In the genomic region with DNA sequence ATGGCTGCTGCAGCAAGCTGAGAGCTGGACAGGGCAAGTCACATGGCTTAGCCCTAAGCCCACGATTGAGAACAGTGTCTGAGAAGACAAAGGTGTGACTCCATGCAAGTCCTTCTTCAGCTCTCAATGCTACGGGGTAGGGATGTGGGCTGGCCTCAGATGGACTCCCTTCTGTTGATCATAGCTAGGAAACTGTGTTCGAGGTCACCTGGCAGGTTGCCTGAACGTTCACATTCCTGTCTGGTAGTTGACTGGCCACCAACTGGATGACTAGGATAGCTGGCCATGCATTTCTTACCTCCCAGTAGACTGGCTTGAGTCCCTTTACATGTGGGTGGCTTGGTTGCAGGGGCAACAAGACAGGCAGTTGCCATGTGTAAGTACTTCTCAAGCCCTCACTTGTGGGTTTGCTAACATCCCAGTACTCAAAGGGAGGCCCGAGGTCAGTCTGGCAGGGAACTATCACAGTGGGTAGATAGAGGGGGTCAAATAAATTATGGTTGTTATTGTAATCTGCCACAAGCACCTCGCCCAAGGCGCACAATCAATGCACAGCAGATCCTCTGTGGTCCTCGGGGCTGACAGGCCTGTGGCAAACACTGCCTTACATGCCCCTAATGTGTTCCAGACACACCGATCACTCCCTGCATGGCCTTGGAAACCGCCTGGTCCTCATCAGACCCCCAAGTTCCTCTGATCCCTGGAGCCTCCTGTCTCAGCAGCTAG, we compare ENCODE assay signal across 12 mouse cellular contexts.
A peak's percentile ranks its signal among the peaks of the same experiment; 100 is the strongest.
DNase-seq lines count a peak whose midpoint lies in the region; ATAC-seq and TF ChIP-seq lines count a peak whose summit lies in the region.
"Had no signal": no experiment of that assay in that cellular context is flagged by ENCODE, and none has a peak within 500 bp of the region (broad histone marks: within the 10 kb centered on the region; RNA-seq: fewer than 3 reads in every experiment).

No protein-coding gene starts in this region.

- TF ChIP-seq CTCF in cerebellum, adult 2 months (IDR thresholded peaks at IDR 0.05; ENCODE audit: borderline replicate concordance, insufficient read depth, low read depth, low read length): no peak

- no peak for ATAC-seq in hindbrain, embryonic 13.5 days (ENCODE audit: low FRiP score)
- ATAC-seq in hindbrain, embryonic 16.5 days: no peak
- ATAC-seq in embryonic facial prominence, embryonic 14.5 days (ENCODE audit: low read depth): peak; percentile 73

- H3K9me3 ChIP-seq in hindbrain, embryonic 13.5 days: no peaks in the 10 kb centered on the region
- H3K9me3 ChIP-seq in hindbrain, embryonic 16.5 days (ENCODE audit: control insufficient read depth, low read length): no peaks in the 10 kb centered on the region
- no peaks in the 10 kb centered on the region for H3K9me3 ChIP-seq in embryonic facial prominence, embryonic 14.5 days (ENCODE audit: control insufficient read depth, low read length)
- H3K9me3 ChIP-seq: heart, embryonic 12.5 days had no signal

- peak; percentile 17 for DNase-seq in adrenal gland, postnatal 25 days
- DNase-seq in embryonic facial prominence, embryonic 14.5 days (ENCODE audit: low spot score): no peak
- peak; percentile 47 to 73 for DNase-seq in kidney, postnatal 36 days
- no peak for DNase-seq in frontal cortex, adult 2 months (ENCODE audit: extremely low spot score in 1 of 2, low spot score in 1 of 2)
- no peak for DNase-seq in spleen, adult 18-20 months
- DNase-seq in cerebellum, adult 2 months: no peak
- DNase-seq: cerebellum, adult 9-11 months had no signal

- H3K4me1 ChIP-seq in hindbrain, embryonic 13.5 days (replicated peaks): peaks cover 17% of the 10 kb centered on the region
- no peaks in the 10 kb centered on the region for H3K4me1 ChIP-seq in hindbrain, embryonic 16.5 days (ENCODE audit: control insufficient read depth, insufficient read depth, low read depth, low read length)
- H3K4me1 ChIP-seq in embryonic facial prominence, embryonic 14.5 days (ENCODE audit: control insufficient read depth, insufficient read depth, low read length): peaks cover 31% of the 10 kb centered on the region
- H3K4me1 ChIP-seq in cerebellum, adult 2 months (ENCODE audit: control insufficient read depth, insufficient read depth, low read length): peaks cover 3% of the 10 kb centered on the region
- H3K4me1 ChIP-seq: heart, embryonic 12.5 days had no signal

- no peak for TF ChIP-seq POLR2A in cerebellum, adult 2 months (IDR thresholded peaks at IDR 0.05; ENCODE audit: borderline replicate concordance, insufficient read depth, low read length)

- H3K4me3 ChIP-seq in hindbrain, embryonic 13.5 days: no peak overlapping the region
- no peak overlapping the region for H3K4me3 ChIP-seq in hindbrain, embryonic 16.5 days (ENCODE audit: low read length)
- H3K4me3 ChIP-seq in embryonic facial prominence, embryonic 14.5 days (ENCODE audit: low read depth, low read length): no peak overlapping the region
- no peak overlapping the region for H3K4me3 ChIP-seq in cerebellum, adult 2 months (replicated peaks; ENCODE audit: insufficient read depth, low read depth, low read length)
- H3K4me3 ChIP-seq: erythroblast, embryonic 14.5 days; heart, embryonic 12.5 days; myocyte had no signal

- H3K9ac ChIP-seq in hindbrain, embryonic 13.5 days: no peak overlapping the region
- no peak overlapping the region for H3K9ac ChIP-seq in hindbrain, embryonic 16.5 days (ENCODE audit: low read depth, low read length)
- no peak overlapping the region for H3K9ac ChIP-seq in embryonic facial prominence, embryonic 14.5 days (ENCODE audit: low read depth, low read length)
- H3K9ac ChIP-seq: heart, embryonic 12.5 days had no signal

- H3K27ac ChIP-seq in hindbrain, embryonic 13.5 days: peak overlapping the region; percentile 8; the same call in 1 of the 2 replicates
- H3K27ac ChIP-seq in hindbrain, embryonic 16.5 days (ENCODE audit: low read depth, low read length): no peak overlapping the region
- peak overlapping the region; percentile 75 for H3K27ac ChIP-seq in embryonic facial prominence, embryonic 14.5 days (replicated peaks; ENCODE audit: low read depth, low read length)
- H3K27ac ChIP-seq in cerebellum, adult 2 months (ENCODE audit: insufficient read depth, low read length): no peak overlapping the region

- no peak overlapping the region for H3K4me2 ChIP-seq in hindbrain, embryonic 13.5 days
- no peak overlapping the region for H3K4me2 ChIP-seq in hindbrain, embryonic 16.5 days (ENCODE audit: low read length)
- 0 out of 2 replicates have a peak overlapping the region, but pooled peaks have one; percentile 27 for H3K4me2 ChIP-seq in embryonic facial prominence, embryonic 14.5 days (ENCODE audit: low read depth, low read length)
- H3K4me2 ChIP-seq: heart, embryonic 12.5 days had no signal

- 71% methylated on average over 10 of the region's 10 CpGs for WGBS in hindbrain, embryonic 13.5 days
- WGBS in hindbrain, embryonic 16.5 days: 56% methylated on average over 10 of the region's 10 CpGs
- 28% methylated on average over 10 of the region's 10 CpGs for WGBS in embryonic facial prominence, embryonic 14.5 days
- 63% methylated on average over 10 of the region's 10 CpGs for WGBS in cerebellum, adult 2 months

- peaks cover 14% of the 10 kb centered on the region for H3K27me3 ChIP-seq in hindbrain, embryonic 13.5 days
- no peaks in the 10 kb centered on the region; the same call in 1 of the 2 replicates for H3K27me3 ChIP-seq in hindbrain, embryonic 16.5 days (replicated peaks; ENCODE audit: control insufficient read depth, insufficient read depth, low read length)
- H3K27me3 ChIP-seq in embryonic facial prominence, embryonic 14.5 days (replicated peaks; ENCODE audit: control insufficient read depth, insufficient read depth, low read length): no peaks in the 10 kb centered on the region
- no peaks in the 10 kb centered on the region for H3K27me3 ChIP-seq in cerebellum, adult 2 months (ENCODE audit: control insufficient read depth, insufficient read depth, low read length)

- no peaks in the 10 kb centered on the region for H3K36me3 ChIP-seq in hindbrain, embryonic 13.5 days
- no peaks in the 10 kb centered on the region for H3K36me3 ChIP-seq in hindbrain, embryonic 16.5 days (ENCODE audit: control insufficient read depth, insufficient read depth, low read length)
- H3K36me3 ChIP-seq in embryonic facial prominence, embryonic 14.5 days (ENCODE audit: control insufficient read depth, insufficient read depth, low read length): no peaks in the 10 kb centered on the region
- H3K36me3 ChIP-seq: heart, embryonic 12.5 days had no signal

Comparison
In these comparisons a context has a peak if more than half of its experiments do, and no peak if none do; other contexts are left out.
1. H3K27ac ChIP-seq: peak in hindbrain, embryonic 13.5 days (single experiment) and embryonic facial prominence, embryonic 14.5 days (single experiment); none in hindbrain, embryonic 16.5 days (single experiment) and cerebellum, adult 2 months (single experiment).
2. DNase-seq: peak in adrenal gland, postnatal 25 days (single experiment) and kidney, postnatal 36 days (2 of 2); none in embryonic facial prominence, embryonic 14.5 days (single experiment), frontal cortex, adult 2 months (0 of 2), spleen, adult 18-20 months (0 of 2) and cerebellum, adult 2 months (0 of 2).